Mouse (Mus musculus) C3H10T1/2 (cell line): Measurements from ENCODE around the gene Ctsl. TPM values are rescaled to one million over a fixed set of nuclear protein-coding genes. Genes with fewer than 3 reads are reported as not detected.

ENCODE experiments used
- polyA plus RNA-seq, 2 experiments: library from polyadenylated mRNA; unstranded; fragments of >200 nt; fragmentation: generic; extraction: Trizol; gene quantifications; one replicate each; pipeline ENCODE4 v1.2.1; 2012; ENCODE audit warnings: missing spikeins in 2 of 2

The Ctsl gene
- polyA plus RNA-seq = 100 to 1,000 TPM in 1 of 2 experiments, 10 to 100 TPM in 1; 82.2 to 177 TPM

DNA sequence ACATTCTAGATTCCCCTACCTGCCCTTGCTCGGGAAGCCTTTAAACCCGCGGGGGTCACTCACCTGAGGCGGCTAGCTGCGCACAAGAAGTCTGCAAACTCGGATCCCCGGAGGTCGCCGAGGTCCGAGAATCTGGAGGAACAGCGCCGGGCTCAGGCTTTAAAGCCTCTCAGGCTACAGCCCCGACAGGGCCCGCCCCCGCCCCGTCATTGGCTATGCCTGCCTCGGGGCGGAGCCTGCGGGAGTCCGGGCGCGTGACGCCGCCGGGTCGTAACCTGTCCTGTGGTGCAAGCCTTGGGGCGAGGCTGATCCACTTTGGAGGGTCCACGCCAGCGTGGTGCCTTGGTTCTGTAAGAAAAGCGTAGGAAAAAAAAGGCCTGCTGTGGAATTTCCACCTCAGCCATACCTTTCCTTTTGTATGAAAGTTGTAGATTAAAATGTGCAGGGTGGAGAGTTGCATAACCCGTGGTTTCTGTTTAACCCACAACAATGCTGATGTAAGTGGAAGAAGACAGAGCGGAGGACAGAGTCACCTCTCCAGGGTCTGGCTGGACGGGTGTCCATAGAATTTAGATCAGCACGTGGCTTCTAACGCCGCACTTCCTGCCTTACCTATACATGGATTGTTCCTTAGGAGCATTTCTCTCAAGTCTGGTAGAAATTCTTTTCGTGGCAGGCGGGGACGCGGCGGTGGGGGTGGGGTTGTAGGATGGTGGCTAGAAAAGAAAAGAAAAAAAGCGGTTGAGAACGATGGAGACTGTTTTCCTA, at the start of gene Ctsl:
Ctsl (minus strand) TSS at position 718 of the 768 bp plus-strand sequence.

DNA sequence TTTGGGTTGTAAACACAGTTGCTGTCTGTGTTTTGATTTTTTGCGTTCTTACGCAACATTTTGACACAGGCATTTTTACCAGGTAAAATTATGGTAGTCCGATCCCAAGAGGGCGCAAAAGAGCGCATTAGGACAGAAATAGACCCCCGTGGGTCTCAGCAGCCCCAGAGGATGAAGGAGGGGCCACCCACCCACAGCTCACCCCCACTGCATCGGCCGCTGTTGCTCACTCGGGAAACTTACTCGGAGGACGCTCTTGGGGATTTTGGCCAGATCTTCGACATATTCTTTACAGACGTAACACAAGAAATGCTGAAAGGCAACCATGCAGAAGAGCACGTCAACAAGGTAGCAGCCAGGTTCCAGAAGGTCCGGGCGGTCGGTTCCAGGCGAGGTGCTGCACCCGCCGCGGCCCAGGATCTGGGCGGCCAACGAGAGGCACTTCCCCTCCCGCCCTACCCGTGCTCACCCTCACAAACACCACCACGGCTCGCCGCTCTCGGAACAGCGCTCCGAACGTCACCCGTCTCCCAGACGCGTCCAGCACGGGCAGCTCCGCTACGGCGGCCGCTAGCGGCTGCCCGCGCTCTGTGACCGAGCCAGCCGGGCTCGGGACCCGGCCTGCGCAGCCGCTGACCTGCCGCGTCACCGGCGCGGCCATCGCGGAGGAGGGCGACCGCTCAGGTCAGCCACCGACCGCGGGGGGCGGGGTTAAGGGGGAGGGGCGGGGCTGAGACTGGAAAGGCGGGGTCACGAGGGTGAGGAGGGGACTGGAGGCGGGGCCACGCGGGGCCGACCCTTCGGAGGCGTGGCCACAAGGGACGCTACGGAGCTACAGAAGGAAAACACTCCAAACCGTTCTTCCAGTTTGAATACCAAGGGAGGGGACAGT, 58.4 kb downstream of the Ctsl start, which contains the start of gene Aaed1:
Aaed1 (minus strand) TSS at position 687 of the 892 bp plus-strand sequence.

Other genes starting within 250 kb of the Ctsl start
- gene Slc35d2, start 241.5 kb downstream of the Ctsl start, polyA plus RNA-seq = 1 to 10 TPM in 1 of 2 experiments, under 1 TPM in 1; 0.35 to 2.6 TPM
- 1 to 10 TPM in 1 of 2 experiments, under 1 TPM in 1; 0.51 to 1.2 TPM for gene Zfp367, start 217.7 kb downstream of the Ctsl start, polyA plus RNA-seq
- gene Habp4, start 209.1 kb downstream of the Ctsl start, polyA plus RNA-seq = 10 to 100 TPM in 1 of 2 experiments, 1 to 10 TPM in 1; 6.8 to 21.2 TPM
- 1 to 10 TPM in 1 of 2 experiments, under 1 TPM in 1; 0.41 to 2.3 TPM for gene Cdc14b, start 95.6 kb downstream of the Ctsl start, polyA plus RNA-seq
- 1 to 10 TPM; 2.6 to 7.8 TPM for gene Aaed1, start 58.2 kb downstream of the Ctsl start, polyA plus RNA-seq
- 1 to 10 TPM; 5.5 to 7.5 TPM for gene Cdk20, start 61.4 kb upstream of the Ctsl start, polyA plus RNA-seq
- gene Fam240b, start 126.9 kb upstream of the Ctsl start, polyA plus RNA-seq = not detected